Mouse (Mus musculus) olfactory bulb, adult 2 months (tissue): ENCODE results near the gene Tsga10ip.

Experiments used
- CTCF ChIP-seq: fragments of 200-500 bp; IDR thresholded peaks from 2 replicates; pipeline ENCODE4 v1.5.1; 2012; ENCODE audit warnings: low read depth, mild to moderate bottlenecking, low read length, moderate library complexity; ENCODE audit not compliant: insufficient read depth
- POLR2A ChIP-seq: fragments of 200-500 bp; IDR thresholded peaks from 2 replicates; pipeline ENCODE4 v1.6.1; 2012; ENCODE audit warnings: mild to moderate bottlenecking, low read depth, low read length, moderate library complexity; ENCODE audit not compliant: insufficient read depth

DNA sequence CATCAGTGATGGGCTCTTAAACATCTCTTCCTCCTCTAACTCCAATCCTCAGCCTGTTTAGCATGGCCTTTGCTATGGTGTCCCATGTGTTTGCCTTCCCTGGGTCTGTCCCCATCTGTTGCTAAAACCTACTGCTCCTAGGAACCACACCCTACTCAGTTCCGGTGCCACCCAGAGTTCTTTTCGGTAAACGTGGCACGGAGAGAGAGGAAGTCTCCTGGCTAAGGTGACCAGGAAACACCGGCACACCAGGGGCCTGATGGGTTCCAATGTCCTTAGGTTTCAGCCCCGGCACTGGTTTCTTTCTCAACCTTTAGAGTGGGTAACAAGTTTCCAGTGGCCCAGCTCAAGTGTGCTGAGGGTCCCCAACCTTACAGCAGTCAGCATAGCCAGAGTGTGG, 18.3 kb upstream of the Tsga10ip start:
- TF ChIP-seq POLR2A (no peak), CTCF (no peak)
